Comparison of ENCODE assay signal across 19 mouse cellular contexts in genomic region chr12:70218795-70219540, GRCm38 (mm10). TPM values are rescaled to one million over a fixed set of nuclear protein-coding genes. Genes with fewer than 3 reads are reported as not detected.
DNase-seq lines count a peak whose midpoint lies in the region; ATAC-seq and TF ChIP-seq lines count a peak whose summit lies in the region.
"Had no signal": no experiment of that assay in that cellular context is flagged by ENCODE, and none has a peak within 500 bp of the region (broad histone marks: within the 10 kb centered on the region; RNA-seq: fewer than 3 reads in every experiment).

No protein-coding gene starts in this region.

- no peak for TF ChIP-seq CTCF in small intestine, adult 2 months (IDR thresholded peaks at IDR 0.05; ENCODE audit: extremely low read depth, insufficient read length, insufficient replicate concordance, low read depth, low read length)

- no peaks in the 10 kb centered on the region for H3K27me3 ChIP-seq in kidney, embryonic 16.5 days (ENCODE audit: insufficient read depth, low read length)
- no peaks in the 10 kb centered on the region for H3K27me3 ChIP-seq in small intestine, adult 2 months (ENCODE audit: control insufficient read depth, insufficient read depth, low read length)
- H3K27me3 ChIP-seq in hindbrain, embryonic 11.5 days (ENCODE audit: control insufficient read depth, insufficient read depth, low read length) = no peaks in the 10 kb centered on the region
- H3K27me3 ChIP-seq: limb, embryonic 15.5 days; megakaryocyte, embryonic 14.5 days; neural tube, embryonic 13.5 days had no signal

- H3K4me2 ChIP-seq in kidney, embryonic 16.5 days (replicated peaks; ENCODE audit: low read depth, low read length) = no peak overlapping the region
- H3K4me2 ChIP-seq in hindbrain, embryonic 11.5 days (replicated peaks; ENCODE audit: low read depth, low read length) = no peak overlapping the region
- H3K4me2 ChIP-seq: hindbrain, embryonic 14.5 days; limb, embryonic 15.5 days; neural tube, embryonic 13.5 days had no signal

- H3K4me3 ChIP-seq in kidney, embryonic 16.5 days (ENCODE audit: low read length) = no peak overlapping the region
- H3K4me3 ChIP-seq in small intestine, adult 2 months (ENCODE audit: low read depth, low read length) = no peak overlapping the region
- H3K4me3 ChIP-seq in hindbrain, embryonic 11.5 days (ENCODE audit: low read depth, low read length) = no peak overlapping the region
- H3K4me3 ChIP-seq: heart, adult 2 months; limb, embryonic 15.5 days; megakaryocyte, embryonic 14.5 days; neural tube, embryonic 13.5 days had no signal

- H3K27ac ChIP-seq in kidney, embryonic 16.5 days (ENCODE audit: low read length) = peak overlapping the region; percentile 34; the same call in 1 of the 2 replicates
- H3K27ac ChIP-seq in small intestine, adult 2 months (ENCODE audit: insufficient read depth, low read depth, low read length) = 0 out of 2 replicates have a peak overlapping the region, but pooled peaks have one; percentile 19
- H3K27ac ChIP-seq in hindbrain, embryonic 11.5 days (ENCODE audit: low read depth, low read length) = no peak overlapping the region
- H3K27ac ChIP-seq: heart, adult 2 months; hindbrain, embryonic 14.5 days; limb, embryonic 15.5 days; neural tube, embryonic 13.5 days had no signal

- H3K36me3 ChIP-seq in kidney, embryonic 16.5 days (ENCODE audit: insufficient read depth, low read length) = peaks cover 6% of the 10 kb centered on the region; the same call in 1 of the 2 replicates
- no peaks in the 10 kb centered on the region for H3K36me3 ChIP-seq in small intestine, adult 2 months (ENCODE audit: control insufficient read depth, insufficient read depth, low read length)
- H3K36me3 ChIP-seq in hindbrain, embryonic 11.5 days (ENCODE audit: control insufficient read depth, insufficient read depth, low read length) = no peaks in the 10 kb centered on the region
- H3K36me3 ChIP-seq: limb, embryonic 15.5 days; neural tube, embryonic 13.5 days had no signal

- no peak overlapping the region for H3K9ac ChIP-seq in kidney, embryonic 16.5 days (replicated peaks; ENCODE audit: low read length)
- no peak overlapping the region for H3K9ac ChIP-seq in hindbrain, embryonic 11.5 days (ENCODE audit: low read depth, low read length)
- H3K9ac ChIP-seq: hindbrain, embryonic 14.5 days; limb, embryonic 15.5 days; neural tube, embryonic 13.5 days had no signal

- no peak for DNase-seq in kidney, adult 9 months
- DNase-seq in spleen, postnatal 36 days (ENCODE audit: low spot score in 2 of 2) = peak; percentile 17 to 37
- DNase-seq in spleen, adult 18-20 months = no peak
- no peak for DNase-seq in testis, postnatal 10 days (ENCODE audit: low spot score)
- no peak for DNase-seq in hindbrain, embryonic 11.5 days (ENCODE audit: low spot score)
- DNase-seq: adrenal gland, postnatal 14 days; cerebellum, adult 9-10 months; embryo, embryonic 11 days; heart, adult 2 months; kidney, adult 18-20 months had no signal

- TF ChIP-seq POLR2A in small intestine, adult 2 months (IDR thresholded peaks at IDR 0.05; ENCODE audit: low read depth, low read length) = no peak

- peaks cover 9% of the 10 kb centered on the region; the same call in 1 of the 2 replicates for H3K4me1 ChIP-seq in kidney, embryonic 16.5 days (ENCODE audit: insufficient read depth, low read length)
- H3K4me1 ChIP-seq in small intestine, adult 2 months (ENCODE audit: control insufficient read depth, insufficient read depth, insufficient read length, low read length) = no peaks in the 10 kb centered on the region
- H3K4me1 ChIP-seq in hindbrain, embryonic 11.5 days (replicated peaks; ENCODE audit: control insufficient read depth, insufficient read depth, low read length) = no peaks in the 10 kb centered on the region
- H3K4me1 ChIP-seq: limb, embryonic 15.5 days had no signal

- 69% methylated on average over 8 of the region's 8 CpGs for WGBS in kidney, embryonic 16.5 days
- WGBS in small intestine, adult 2 months = 62% methylated on average over 8 of the region's 8 CpGs
- 87% methylated on average over 8 of the region's 8 CpGs for WGBS in hindbrain, embryonic 11.5 days

- ATAC-seq in kidney, embryonic 16.5 days (ENCODE audit: low FRiP score, low TSS enrichment) = peak; percentile 68; the same call in 1 of the 2 replicates
- ATAC-seq in inflammation-experienced regulatory T-cells, adult 6 months = peak; percentile 78
- no peak for ATAC-seq in hindbrain, embryonic 11.5 days (ENCODE audit: low FRiP score)
- ATAC-seq: forebrain, embryonic 14.5 days; midbrain, embryonic 16.5 days had no signal

- no peaks in the 10 kb centered on the region for H3K9me3 ChIP-seq in kidney, embryonic 16.5 days (ENCODE audit: low read length)
- H3K9me3 ChIP-seq in hindbrain, embryonic 11.5 days (ENCODE audit: control insufficient read depth, low read length) = no peaks in the 10 kb centered on the region
- H3K9me3 ChIP-seq: limb, embryonic 15.5 days; megakaryocyte, embryonic 14.5 days; neural tube, embryonic 13.5 days had no signal

RNA-seq across cellular contexts. Expression of gene Pygl, which starts 12.3 kb away (rescaled TPM):
- 47.9 and 49.1 TPM in 2 replicates for polyA plus RNA-seq in kidney, embryonic 16.5 days (2015; fragmentation: Nextera tagmentation; extraction: Ambion mirVana)
- 1 to 10 TPM in 1 of 3 experiments, under 1 TPM in 2; 0.16 to 1.1 (median 0.77) TPM for polyA plus RNA-seq in inflammation-experienced regulatory T-cells, adult 6 months (2017; shearing (Covaris generic))
- 2.2 and 2.8 TPM in 2 replicates for polyA plus RNA-seq in small intestine, adult 2 months (2012; rRNA removed)
- 6.6 and 6.8 TPM in 2 replicates for polyA plus RNA-seq in hindbrain, embryonic 11.5 days (2014; fragmentation: Nextera tagmentation; extraction: Ambion mirVana)

Comparison
In these comparisons a context has a peak if more than half of its experiments do, and no peak if none do; other contexts are left out.
1. DNase-seq: peak in spleen, postnatal 36 days (2 of 2); none in kidney, adult 9 months (single experiment), spleen, adult 18-20 months (0 of 2), testis, postnatal 10 days (single experiment) and hindbrain, embryonic 11.5 days (single experiment).